Mouse (Mus musculus) heart, embryonic 11.5 days (tissue): ENCODE measurements around the gene Phf1. TPM values are rescaled to one million over a fixed set of nuclear protein-coding genes. Genes with fewer than 3 reads are reported as not detected.

Experiments used
- ATAC-seq: fragments of 200-750 bp; cut with Nextera tagmentation; replicated peaks from 2 replicates; pipeline ENCODE4 v1.8.0; 2017; ENCODE audit warnings: moderate library complexity; ENCODE audit not compliant: insufficient number of reproducible peaks, low FRiP score, low TSS enrichment
- H3K27ac ChIP-seq: fragments of 300-500 bp; sonication (generic); 2 replicates; pipeline ENCODE4 v1.5.1; 2014; ENCODE audit warnings: mild to moderate bottlenecking, low read depth, low read length
- H3K27me3 ChIP-seq: fragments of 300-500 bp; sonication (generic); 2 replicates; pipeline ENCODE4 v1.6.1; 2014; ENCODE audit warnings: mild to moderate bottlenecking, low read length, mixed read lengths; ENCODE audit not compliant: control insufficient read depth, insufficient read depth
- H3K36me3 ChIP-seq: fragments of 300-500 bp; sonication (generic); 2 replicates; pipeline ENCODE4 v1.6.1; 2014; ENCODE audit warnings: mild to moderate bottlenecking, low read length, moderate library complexity, mixed read lengths; ENCODE audit not compliant: control insufficient read depth, insufficient read depth
- H3K4me1 ChIP-seq: fragments of 300-500 bp; sonication (generic); 2 replicates; pipeline ENCODE4 v1.6.1; 2014; ENCODE audit warnings: low read length; ENCODE audit not compliant: control insufficient read depth, insufficient read depth
- H3K4me2 ChIP-seq: fragments of 300-500 bp; sonication (generic); 2 replicates; pipeline ENCODE4 v1.6.1; 2014; ENCODE audit warnings: mild to moderate bottlenecking, moderate library complexity
- H3K4me3 ChIP-seq: fragments of 300-500 bp; sonication (generic); 2 replicates; pipeline ENCODE4 v1.5.1; 2014; ENCODE audit warnings: low read depth, low read length
- H3K9ac ChIP-seq: fragments of 300-500 bp; sonication (generic); 2 replicates; pipeline ENCODE4 v1.6.1; 2014; ENCODE audit warnings: mild to moderate bottlenecking, low read depth, low read length, moderate library complexity
- H3K9me3 ChIP-seq: fragments of 300-500 bp; sonication (generic); replicated peaks from 2 replicates; pipeline ENCODE4 v1.6.1; 2016; ENCODE audit warnings: low read length; ENCODE audit not compliant: control insufficient read depth
- WGBS: fragments of 180-500 bp; shearing (Covaris S2); extraction: QIAGEN DNeasy Blood & Tissue Kit; methylation state at CpG from one replicate; pipeline ENCODE4 v1.1.7; 2014; ENCODE audit not compliant: insufficient replicate concordance; 5-methylcytosine and 5-hydroxymethylcytosine counted together
- polyA plus RNA-seq: library from polyadenylated mRNA; unstranded; fragments of >200 nt; fragmentation: Nextera tagmentation; extraction: Ambion mirVana; gene quantifications from 2 replicates; pipeline ENCODE4 v1.2.1, GENCODE M21; 2014

The Phf1 gene
- polyA plus RNA-seq, 1 experiment from 2014 or later: 5.7 TPM

DNA sequence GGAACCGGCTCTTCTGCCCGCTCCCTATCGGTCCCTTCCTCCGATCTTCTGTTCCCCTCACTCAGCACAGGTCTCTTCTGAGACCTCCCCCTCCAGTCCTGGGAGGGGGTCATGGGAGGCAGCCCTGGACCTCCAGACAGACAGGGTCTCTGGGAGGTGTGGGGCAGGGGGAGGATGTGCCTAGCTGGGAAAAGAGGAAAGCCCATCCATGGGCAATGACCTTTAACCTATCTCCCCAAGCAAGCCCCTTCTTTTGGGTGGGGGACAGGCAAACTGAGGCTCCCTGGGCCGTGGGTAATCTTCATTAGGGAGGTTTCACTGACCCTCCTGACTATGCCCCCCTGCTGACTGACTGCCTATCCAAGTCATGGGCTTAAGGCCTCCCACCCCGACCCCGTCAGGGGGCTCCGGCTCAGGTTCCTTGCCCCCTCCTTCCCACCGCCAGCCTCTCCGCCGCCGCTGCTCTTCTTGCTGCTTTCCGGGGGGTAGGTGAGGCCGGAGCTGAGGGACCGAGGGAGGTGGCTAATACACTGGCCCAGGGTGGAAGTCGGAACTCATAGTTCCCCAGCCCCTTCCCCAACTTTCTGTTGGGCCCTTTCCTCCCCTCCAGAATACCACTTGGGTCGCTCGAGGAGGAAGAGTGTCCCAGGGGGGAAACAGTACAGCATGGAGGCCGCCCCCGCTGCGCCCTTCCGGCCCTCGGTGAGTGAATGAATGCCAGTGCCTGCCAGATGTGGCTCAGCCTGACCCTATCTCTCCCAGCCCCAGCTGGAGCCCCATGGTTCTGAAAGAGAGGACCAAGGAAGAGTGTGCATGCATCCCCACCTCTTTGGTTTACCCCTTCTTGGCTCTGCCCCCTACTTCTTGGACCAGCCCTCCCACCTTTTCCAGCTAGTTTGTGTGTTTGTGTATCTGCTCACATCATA lies 19.4 kb downstream of the Phf1 start:
- 0 out of 2 replicates have a peak overlapping the region, but pooled peaks have one; percentile 50 for H3K27ac ChIP-seq

DNA sequence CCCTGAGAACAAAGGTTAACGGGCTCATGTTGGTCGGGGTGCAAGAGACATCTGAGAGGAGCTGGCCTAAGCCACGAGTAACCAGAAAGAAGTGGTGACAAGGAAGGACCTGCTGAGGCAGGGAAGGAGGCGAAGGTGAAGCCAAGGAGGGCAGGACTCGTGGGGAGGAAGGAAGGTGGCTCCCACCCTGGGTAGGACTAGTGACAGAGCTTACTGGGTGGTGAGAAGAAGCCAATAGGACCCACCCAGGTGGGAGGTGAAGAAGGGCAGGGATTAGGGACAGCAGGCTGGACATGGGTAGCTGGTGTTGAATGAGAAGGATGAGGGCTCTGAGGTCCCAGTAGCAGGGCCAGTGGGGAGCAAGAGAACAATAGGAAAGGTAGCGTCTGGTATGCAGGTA lies 20.3 kb downstream of the Phf1 start:
- Histone ChIP-seq H3K4me1 (peaks cover 61% of the 10 kb centered on the region), H3K36me3 (peaks cover 17% of the 10 kb centered on the region), H3K4me3 (no peak overlapping the region), H3K27ac (peak overlapping the region; percentile 68), H3K4me2 (peak overlapping the region; percentile 69), H3K27me3 (0 out of 2 replicates have a peak, but pooled peaks cover 6% of the 10 kb centered on the region), H3K9me3 (no peaks in the 10 kb centered on the region), H3K9ac (peak overlapping the region; percentile 65)
- 26% methylated on average over 6 of the region's 6 CpGs for WGBS
- no peak for ATAC-seq

More for the DNA sequence above, 19.4 kb downstream of the Phf1 start:
- Histone ChIP-seq H3K4me1 (peaks cover 63% of the 10 kb centered on the region), H3K4me2 (peak overlapping the region; percentile 69), H3K4me3 (peak overlapping the region; percentile 42), H3K9me3 (no peaks in the 10 kb centered on the region), H3K9ac (peak overlapping the region; percentile 65), H3K36me3 (peaks cover 13% of the 10 kb centered on the region; the same call in 1 of the 2 replicates), H3K27me3 (peaks cover 9% of the 10 kb centered on the region; the same call in 1 of the 2 replicates)
- 5% methylated on average over 19 of the region's 23 CpGs for WGBS
- no peak for ATAC-seq

DNA sequence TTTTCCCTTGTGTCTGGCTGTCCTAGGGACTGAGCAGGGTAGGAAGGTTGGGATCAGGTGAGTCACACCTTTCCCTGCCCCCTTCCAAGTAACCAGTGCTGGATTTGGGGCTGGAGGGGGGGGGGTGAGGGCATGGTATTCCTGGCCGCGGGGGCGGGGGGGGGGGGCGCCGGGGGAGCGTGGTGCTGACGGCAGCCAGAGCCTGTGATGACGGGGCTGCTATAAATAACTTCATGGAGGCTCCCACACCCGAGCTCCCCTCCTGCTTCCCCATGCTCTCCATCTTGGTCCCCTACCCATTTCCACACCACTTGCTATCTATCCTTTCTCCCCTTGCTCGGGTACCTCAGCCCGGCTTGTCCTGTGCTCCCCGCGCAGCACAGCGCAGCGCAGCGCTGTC lies 20.9 kb downstream of the Phf1 start:
- no peak for ATAC-seq
- WGBS: 6% methylated on average over 11 of the region's 16 CpGs
- Histone ChIP-seq H3K4me1 (peaks cover 59% of the 10 kb centered on the region), H3K4me2 (peak overlapping the region; percentile 69), H3K27me3 (0 out of 2 replicates have a peak, but pooled peaks cover 6% of the 10 kb centered on the region), H3K9me3 (no peaks in the 10 kb centered on the region), H3K9ac (peak overlapping the region; percentile 2), H3K36me3 (peaks cover 17% of the 10 kb centered on the region), H3K4me3 (peak overlapping the region; percentile 3; the same call in 1 of the 2 replicates), H3K27ac (peak overlapping the region; percentile 68)

DNA sequence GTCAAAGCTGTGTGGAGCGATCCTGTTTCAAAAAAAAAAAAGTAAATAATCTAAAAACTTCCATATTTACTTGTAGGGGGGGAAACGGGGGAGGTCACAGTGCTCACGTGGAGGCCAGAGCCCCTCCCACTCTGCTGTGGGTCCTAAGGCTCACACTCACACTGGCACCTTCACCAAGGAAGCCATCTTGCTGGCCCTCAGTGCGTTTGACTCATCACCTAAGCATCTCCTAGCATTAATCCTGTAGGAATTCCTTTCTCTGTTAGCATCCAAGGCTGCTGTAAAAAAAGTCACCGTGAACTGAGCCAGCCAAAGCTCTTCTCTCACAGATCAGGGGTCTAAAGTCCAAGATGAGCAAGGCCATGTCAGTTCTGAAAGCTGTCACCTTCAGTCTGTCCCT lies 23.5 kb downstream of the Phf1 start:
- WGBS: 71% methylated on average over 5 of the region's 5 CpGs
- Histone ChIP-seq H3K4me2 (no peak overlapping the region), H3K9me3 (no peaks in the 10 kb centered on the region), H3K4me3 (no peak overlapping the region), H3K4me1 (peaks cover 42% of the 10 kb centered on the region), H3K9ac (no peak overlapping the region), H3K27me3 (0 out of 2 replicates have a peak, but pooled peaks cover 6% of the 10 kb centered on the region), H3K36me3 (peaks cover 36% of the 10 kb centered on the region), H3K27ac (no peak overlapping the region)
- ATAC-seq: no peak

DNA sequence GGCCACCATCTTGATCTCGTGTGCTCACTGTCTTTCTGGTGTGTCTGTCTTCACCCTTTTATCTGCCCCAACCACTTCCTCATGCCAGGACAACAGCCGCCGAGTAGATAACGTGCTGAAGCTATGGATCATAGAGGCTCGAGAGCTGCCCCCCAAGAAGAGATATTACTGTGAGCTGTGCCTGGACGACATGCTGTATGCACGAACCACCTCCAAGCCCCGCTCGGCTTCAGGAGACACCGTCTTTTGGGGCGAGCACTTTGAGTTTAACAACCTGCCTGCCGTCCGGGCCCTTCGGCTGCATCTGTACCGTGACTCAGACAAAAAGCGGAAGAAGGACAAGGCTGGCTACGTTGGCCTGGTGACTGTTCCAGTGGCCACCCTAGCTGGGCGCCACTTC lies 24.0 kb downstream of the Phf1 start:
- ATAC-seq: no peak
- Histone ChIP-seq H3K9me3 (no peaks in the 10 kb centered on the region), H3K27ac (no peak overlapping the region), H3K9ac (no peak overlapping the region), H3K4me1 (peaks cover 36% of the 10 kb centered on the region), H3K27me3 (0 out of 2 replicates have a peak, but pooled peaks cover 6% of the 10 kb centered on the region), H3K4me3 (no peak overlapping the region), H3K4me2 (0 out of 2 replicates have a peak overlapping the region, but pooled peaks have one; percentile 22), H3K36me3 (peaks cover 39% of the 10 kb centered on the region)
- 62% methylated on average over 18 of the region's 18 CpGs for WGBS

DNA sequence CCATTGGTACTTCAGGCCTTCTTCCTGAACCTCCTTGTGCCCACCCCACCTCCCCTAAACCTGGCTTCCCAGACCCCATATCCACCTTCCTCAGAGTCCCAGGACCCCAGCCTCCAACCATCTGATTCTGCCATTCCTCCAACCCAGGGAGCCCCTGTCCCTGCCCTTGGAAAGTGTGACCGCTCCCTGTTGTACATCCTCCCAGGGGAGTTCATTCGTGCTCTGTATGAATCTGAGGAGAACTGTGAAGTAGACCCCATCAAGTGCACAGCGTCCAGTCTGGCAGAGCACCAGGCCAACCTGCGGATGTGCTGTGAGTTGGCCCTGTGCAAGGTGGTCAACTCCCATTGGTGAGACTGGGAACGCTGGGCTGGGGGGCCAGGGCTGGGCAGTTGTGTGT lies 25.0 kb downstream of the Phf1 start:
- H3K36me3 ChIP-seq: peaks cover 42% of the 10 kb centered on the region
- 95% methylated on average over 5 of the region's 5 CpGs for WGBS
- no peak for ATAC-seq

DNA sequence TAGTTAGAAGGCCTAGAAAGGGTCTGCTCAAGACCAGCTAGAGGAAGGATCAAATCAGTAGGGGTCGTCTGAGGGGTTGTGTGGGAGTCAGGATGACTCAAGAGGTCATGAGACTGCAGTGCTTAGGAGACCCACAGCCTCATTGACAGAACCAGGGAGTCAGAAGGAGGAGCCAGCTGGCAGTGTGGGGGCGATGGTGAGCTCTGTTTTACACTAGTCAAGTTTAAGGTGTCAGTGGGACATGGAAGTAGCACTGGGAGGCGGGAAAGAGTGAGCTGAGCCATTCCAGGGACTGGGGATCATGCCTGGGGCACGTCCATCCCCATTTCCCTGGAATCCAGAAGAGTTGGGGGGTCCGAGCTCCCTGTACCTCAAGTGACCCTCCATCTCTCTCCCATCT lies 26.0 kb downstream of the Phf1 start:
- H3K27ac ChIP-seq: no peak overlapping the region
- no peak overlapping the region for H3K4me3 ChIP-seq
- H3K4me2 ChIP-seq: no peak overlapping the region
- WGBS: 41% methylated on average over 4 of the region's 5 CpGs
- H3K36me3 ChIP-seq: peaks cover 43% of the 10 kb centered on the region
- no peak overlapping the region for H3K9ac ChIP-seq
- H3K27me3 ChIP-seq: no peaks in the 10 kb centered on the region
- no peak for ATAC-seq
- no peaks in the 10 kb centered on the region for H3K9me3 ChIP-seq
- H3K4me1 ChIP-seq: peaks cover 20% of the 10 kb centered on the region

More for the DNA sequence above, 25.0 kb downstream of the Phf1 start:
- H3K9ac ChIP-seq: no peak overlapping the region
- H3K27me3 ChIP-seq: no peaks in the 10 kb centered on the region
- H3K4me1 ChIP-seq: peaks cover 26% of the 10 kb centered on the region
- no peak overlapping the region for H3K4me2 ChIP-seq
- no peaks in the 10 kb centered on the region for H3K9me3 ChIP-seq
- no peak overlapping the region for H3K27ac ChIP-seq
- H3K4me3 ChIP-seq: no peak overlapping the region

DNA sequence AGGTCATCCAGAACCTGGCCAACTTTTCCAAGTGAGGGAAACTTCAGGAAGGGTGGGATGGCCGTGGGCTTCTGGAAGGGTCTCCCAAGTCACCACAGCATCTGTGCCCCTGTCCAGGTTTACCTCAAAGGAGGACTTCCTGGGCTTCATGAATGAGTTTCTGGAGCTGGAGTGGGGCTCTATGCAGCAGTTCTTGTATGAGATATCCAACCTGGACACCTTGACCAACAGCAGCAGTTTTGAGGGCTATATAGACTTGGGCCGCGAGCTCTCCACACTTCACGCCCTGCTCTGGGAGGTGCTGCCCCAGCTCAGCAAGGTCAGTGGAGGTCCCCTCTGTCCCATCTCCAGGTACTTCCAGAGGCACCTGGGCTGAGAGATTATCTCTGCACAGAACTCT lies 27.0 kb downstream of the Phf1 start:
- Histone ChIP-seq H3K36me3 (peaks cover 48% of the 10 kb centered on the region), H3K9ac (no peak overlapping the region), H3K27me3 (no peaks in the 10 kb centered on the region), H3K4me2 (no peak overlapping the region), H3K4me1 (peaks cover 14% of the 10 kb centered on the region), H3K4me3 (no peak overlapping the region), H3K27ac (no peak overlapping the region), H3K9me3 (no peaks in the 10 kb centered on the region)
- ATAC-seq: no peak
- WGBS: 83% methylated on average over 4 of the region's 4 CpGs
